Mouse (Mus musculus) ES-E14 (cell line): Measurements from ENCODE around the gene Birc5. TPM values are rescaled to one million over a fixed set of nuclear protein-coding genes. Genes with fewer than 3 reads are reported as not detected.

ENCODE experiments used
- DNase-seq: peaks from one replicate; pipeline ENCODE4 v3.0.0-alpha.2; 2013; ENCODE audit warnings: low read depth, low spot score
- H3K27ac ChIP-seq: 2 replicates; pipeline ENCODE4 v1.5.1; 2012; ENCODE audit warnings: low read depth, mild to moderate bottlenecking, low read length, moderate library complexity, mixed read lengths; ENCODE audit not compliant: poor library complexity, insufficient read depth, severe bottlenecking
- H3K36me3 ChIP-seq: 2 replicates; pipeline ENCODE4 v1.6.1; 2012; ENCODE audit warnings: mild to moderate bottlenecking, low read length, moderate library complexity, mixed read lengths; ENCODE audit not compliant: control insufficient read depth, poor library complexity, insufficient read depth, severe bottlenecking
- H3K4me1 ChIP-seq, 2 experiments: fragments of 150-350 bp in 1 of 2; sonication (generic) in 1 of 2; 2 replicates each; pipeline ENCODE4 v1.6.1; 2012; ENCODE audit warnings: low read length in 2 of 2, mild to moderate bottlenecking in 1 of 2, mixed read lengths in 1 of 2; ENCODE audit not compliant: control insufficient read depth in 2 of 2, insufficient read depth in 2 of 2, poor library complexity in 1 of 2
- H3K4me3 ChIP-seq, 2 experiments: fragments of 150-350 bp in 1 of 2; sonication (generic) in 1 of 2; 2 replicates each; pipeline ENCODE4 v1.5.1; 2012; ENCODE audit warnings: low read length in 2 of 2, low read depth in 1 of 2, mild to moderate bottlenecking in 1 of 2, mixed read lengths in 1 of 2; ENCODE audit not compliant: insufficient read depth in 1 of 2, poor library complexity in 1 of 2, severe bottlenecking in 1 of 2
- H3K9ac ChIP-seq: 2 replicates; pipeline ENCODE4 v1.6.1; 2012; ENCODE audit warnings: low read depth, mild to moderate bottlenecking, low read length, mixed read lengths; ENCODE audit not compliant: poor library complexity, insufficient read depth, severe bottlenecking
- H3K9me3 ChIP-seq: fragments of 150-350 bp; sonication (generic); 2 replicates; pipeline ENCODE4 v1.6.1; 2012; ENCODE audit warnings: low read depth, mild to moderate bottlenecking, low read length; ENCODE audit not compliant: control insufficient read depth, insufficient read depth
- CHD2 ChIP-seq: IDR thresholded peaks from 2 replicates; pipeline ENCODE4 v1.6.1; 2014; ENCODE audit warnings: mild to moderate bottlenecking, low read depth, low read length, inconsistent platforms
- HCFC1 ChIP-seq: IDR thresholded peaks from 2 replicates; pipeline ENCODE4 v1.6.1; 2012; ENCODE audit warnings: low read length, inconsistent platforms, borderline replicate concordance; ENCODE audit not compliant: insufficient read depth
- MAFK ChIP-seq: IDR thresholded peaks from 2 replicates; pipeline ENCODE4 v1.6.1; 2014; ENCODE audit warnings: mild to moderate bottlenecking, low read depth, low read length, inconsistent platforms; ENCODE audit not compliant: insufficient read depth
- ZC3H11A ChIP-seq: IDR thresholded peaks from 2 replicates; pipeline ENCODE4 v1.6.1; 2012; ENCODE audit warnings: low read depth, mild to moderate bottlenecking, inconsistent platforms, low read length, borderline replicate concordance
- ZNF384 ChIP-seq: IDR thresholded peaks from 2 replicates; pipeline ENCODE4 v1.6.1; 2012; ENCODE audit warnings: low read depth, low read length, inconsistent platforms
- in situ Hi-C, 2 experiments: fragments of 600-800 bp; cut with MboI; formaldehyde crosslinking; loops; one replicate each; pipeline ENCODE4 v1.15.1; 2025; ENCODE audit warnings: low sequenced_read_pairs in 2 of 2, inconsistent platforms in 1 of 2; ENCODE audit not compliant: unreplicated experiment in 2 of 2
- total RNA-seq: library from RNA; depleted of rRNA; stranded (reverse); fragments of 300-350 nt; gene quantifications from 2 replicates; pipeline ENCODE4 v1.2.3, GENCODE M21; 2012

Birc5 gene
- total RNA-seq, 1 experiment = 166 TPM

DNA sequence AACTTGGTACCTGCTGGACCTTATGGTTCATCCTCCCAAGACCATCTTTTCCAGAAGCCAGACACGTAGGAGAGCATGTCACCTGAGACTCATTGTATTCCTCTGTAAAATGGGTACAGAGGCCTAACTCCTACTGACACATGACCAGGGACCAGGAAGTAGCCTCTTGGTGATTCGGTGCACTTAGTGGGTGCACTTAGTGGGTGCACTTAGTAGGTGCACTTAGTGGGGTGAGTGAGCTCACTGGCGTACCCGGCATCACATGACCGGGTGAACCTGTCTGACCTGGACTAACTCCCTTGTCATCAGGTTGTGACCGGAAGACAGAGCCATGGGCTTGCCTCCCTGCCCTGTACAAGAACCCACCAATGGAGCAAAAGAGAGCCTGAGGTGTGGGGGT lies 42.3 kb upstream of the Birc5 start:
- Histone ChIP-seq H3K27ac (no peak overlapping the region), H3K36me3 (no peaks in the 10 kb centered on the region), H3K4me1 (peaks cover 4 to 5% of the 10 kb centered on the region in 2 experiments; a peak in 3 of 4 replicates), H3K9ac (no peak overlapping the region), H3K9me3 (no peaks in the 10 kb centered on the region), H3K4me3 (no peak overlapping the region)
- no peak for TF ChIP-seq CHD2
- TF ChIP-seq HCFC1 = no peak
- no peak for TF ChIP-seq ZC3H11A
- TF ChIP-seq MAFK = no peak
- TF ChIP-seq ZNF384 = no peak
- DNase-seq = no peak
- in situ Hi-C loops = loop anchor here in 1 of 2 experiments (25.0 kb wide), 1 partner anchor 419 kb away; no protein-coding TSS in a partner anchor

DNA sequence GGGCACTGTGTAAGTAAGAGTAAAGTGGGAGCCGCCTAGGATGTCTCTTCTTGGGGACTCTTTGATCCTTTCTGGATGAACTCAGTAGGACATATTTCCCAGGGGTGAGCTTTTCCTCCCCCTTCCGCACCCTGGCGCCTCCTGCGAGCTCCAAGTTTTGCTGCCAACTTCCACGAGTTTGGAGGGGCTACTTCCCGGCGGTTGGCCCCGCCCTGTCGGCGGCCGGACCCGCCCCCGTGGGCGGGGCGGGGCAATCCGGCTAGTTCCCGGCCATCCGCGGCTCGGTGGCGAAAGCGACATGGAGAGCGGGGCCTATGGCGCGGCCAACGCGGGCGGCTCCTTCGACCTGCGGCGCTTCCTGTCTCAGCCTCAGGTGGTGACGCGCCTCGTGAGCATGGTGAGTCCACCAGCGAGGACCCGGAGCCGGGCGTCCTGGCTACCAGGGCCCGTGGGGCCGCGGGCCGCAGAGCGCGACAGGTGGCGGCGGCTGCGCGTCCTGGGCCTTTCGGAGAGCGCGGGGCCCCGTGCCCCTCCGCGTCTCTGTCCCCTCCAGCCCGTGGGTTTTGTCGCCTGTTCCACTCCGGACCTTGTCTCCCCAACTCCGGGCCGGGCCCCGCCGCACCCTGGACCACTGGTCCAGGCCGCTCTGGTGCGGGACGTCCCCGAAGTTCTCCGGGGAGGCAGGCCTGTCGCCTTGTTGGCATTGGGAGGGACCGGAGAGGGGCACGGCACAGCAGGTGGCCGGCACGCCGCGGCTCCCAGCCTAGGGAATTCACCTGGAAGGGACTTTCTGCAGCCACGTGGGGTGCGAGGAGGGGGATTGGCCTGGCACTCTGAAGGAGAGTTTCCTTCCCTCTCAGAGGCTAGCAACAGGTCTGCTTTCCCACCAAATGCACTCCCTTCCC lies 39.4 kb upstream of the Birc5 start, which contains the start of the genes Gm20708 and Syngr2:
Gm20708 (plus strand) TSS at position 262 of the 905 bp plus-strand sequence.
Syngr2 (plus strand) TSS at position 262 of the 905 bp plus-strand sequence.
- in situ Hi-C loops = loop anchor here in 1 of 2 experiments (25.0 kb wide), 1 partner anchor 422 kb away; no protein-coding TSS in a partner anchor
- DNase-seq = peak; percentile 54
- Histone ChIP-seq H3K27ac (no peak within 1 kb of the TSS), H3K36me3 (peaks cover 21% of the 10 kb centered on the region), H3K9me3 (no peaks in the 10 kb centered on the region), H3K9ac (peak within 1 kb of the TSS; percentile 90), H3K4me1 (peaks cover 5 to 9% of the 10 kb centered on the region in 2 experiments; a peak in 3 of 4 replicates), H3K4me3 (peak within 1 kb of the TSS; percentile 77 to 96)
- no peak for TF ChIP-seq HCFC1
- TF ChIP-seq ZNF384 = no peak
- no peak for TF ChIP-seq ZC3H11A
- TF ChIP-seq MAFK = no peak
- TF ChIP-seq CHD2 = no peak

DNA sequence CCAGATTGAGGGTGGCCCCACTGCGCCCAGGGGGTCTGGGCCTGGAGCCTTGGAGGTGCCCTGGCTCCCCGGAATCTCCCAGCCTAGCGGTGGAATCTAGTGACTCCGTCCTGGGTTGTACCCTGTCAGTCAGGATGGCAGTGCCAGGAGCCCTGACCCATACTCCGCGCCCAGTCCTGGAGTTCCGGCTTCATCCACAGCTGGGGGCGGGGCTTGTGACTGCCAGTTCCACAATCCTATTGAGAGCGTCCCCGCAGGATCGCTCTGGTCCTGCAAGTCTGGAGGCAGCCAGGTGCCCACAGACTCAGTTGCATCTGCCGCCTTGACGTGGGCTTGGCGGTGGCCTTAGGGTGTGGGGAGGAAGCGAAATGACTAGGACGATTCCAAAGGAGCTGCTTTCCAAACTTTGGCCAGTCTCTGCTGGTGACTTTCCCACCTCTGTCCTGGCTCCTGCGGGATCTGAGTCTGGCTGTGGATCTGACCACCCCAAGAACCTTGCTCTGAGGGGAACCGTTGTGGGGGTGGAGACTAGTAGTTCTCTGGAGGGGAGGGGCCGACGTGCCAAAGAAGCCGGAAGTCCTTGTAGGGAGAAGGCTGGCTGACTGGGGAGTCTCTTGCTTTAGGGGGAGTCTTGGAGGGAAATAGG lies 38.5 kb upstream of the Birc5 start:
- H3K4me3 ChIP-seq = peak overlapping the region; percentile 77 to 96
- H3K9me3 ChIP-seq = no peaks in the 10 kb centered on the region
- H3K36me3 ChIP-seq = peaks cover 28% of the 10 kb centered on the region
- no peak overlapping the region for H3K27ac ChIP-seq
- H3K4me1 ChIP-seq = peaks cover 5 to 9% of the 10 kb centered on the region in 2 experiments; a peak in 3 of 4 replicates
- peak; percentile 77 for DNase-seq
- H3K9ac ChIP-seq = peak overlapping the region; percentile 90
- in situ Hi-C loops = loop anchor here in 1 of 2 experiments (25.0 kb wide), 1 partner anchor 423 kb away; no protein-coding TSS in a partner anchor
- no peak for TF ChIP-seq HCFC1
- TF ChIP-seq ZC3H11A = no peak
- TF ChIP-seq MAFK = no peak
- no peak for TF ChIP-seq CHD2
- no peak for TF ChIP-seq ZNF384

DNA sequence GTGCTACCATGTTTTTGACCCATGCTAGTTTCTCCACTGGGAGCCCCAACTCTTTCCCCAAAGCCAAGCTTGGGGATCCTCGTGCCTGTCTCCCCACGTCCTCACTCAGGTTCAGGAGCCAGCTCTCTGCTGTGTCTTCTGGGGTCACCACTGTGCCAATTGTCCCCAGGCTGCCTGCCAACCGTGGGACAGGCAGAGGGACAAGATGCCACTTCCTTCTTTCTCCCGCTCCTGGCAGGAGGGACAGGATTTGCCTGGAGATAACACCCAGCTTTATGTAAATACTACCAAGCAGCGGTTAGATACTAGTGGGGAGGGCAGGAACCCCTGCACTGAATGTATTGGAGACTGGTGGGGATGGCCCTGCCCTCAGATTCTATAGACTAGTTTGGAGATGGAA lies 35.2 kb upstream of the Birc5 start:
- no peak overlapping the region for H3K27ac ChIP-seq
- no peaks in the 10 kb centered on the region for H3K9me3 ChIP-seq
- peaks cover 5 to 9% of the 10 kb centered on the region in 2 experiments; a peak in 3 of 4 replicates for H3K4me1 ChIP-seq
- in situ Hi-C loops = loop anchor here in 1 of 2 experiments (25.0 kb wide), 1 partner anchor 427 kb away; no protein-coding TSS in a partner anchor
- peaks cover 44% of the 10 kb centered on the region for H3K36me3 ChIP-seq
- no peak for TF ChIP-seq MAFK
- TF ChIP-seq CHD2 = no peak
- no peak for TF ChIP-seq HCFC1
- no peak for DNase-seq
- H3K9ac ChIP-seq = no peak overlapping the region
- no peak overlapping the region for H3K4me3 ChIP-seq
